Mouse (Mus musculus): Measurements from ENCODE around the gene Ppp1r3g. TPM values are rescaled to one million over a fixed set of nuclear protein-coding genes. Genes with fewer than 3 reads are reported as not detected.
"Not testable (repeated sequence)": the region's sequence is repeated elsewhere in the genome, so short reads cannot be mapped to it uniquely, and the experiment has no call there.

Gene Ppp1r3g
- polyA plus RNA-seq, 1 experiment from 2014 or later, result 0.94 TPM

- peaks cover 3% of the 10 kb centered on the region; the same call in 1 of the 2 replicates for H3K36me3 ChIP-seq (ENCODE audit: control insufficient read depth, insufficient read depth, low read length)
- no peak overlapping the region for H3K4me2 ChIP-seq (ENCODE audit: low read depth, low read length)
- no peak overlapping the region for H3K4me3 ChIP-seq (ENCODE audit: low read length)
- no peak overlapping the region for H3K27ac ChIP-seq (ENCODE audit: low read length)
- H3K9me3 ChIP-seq (ENCODE audit: control insufficient read depth, low read length), result no peaks in the 10 kb centered on the region
- H3K9ac ChIP-seq (ENCODE audit: low read length), result no peak overlapping the region
- no peaks in the 10 kb centered on the region for H3K27me3 ChIP-seq (ENCODE audit: control insufficient read depth, insufficient read depth, low read depth, low read length)
- 78% methylated on average over 6 of the region's 6 CpGs for WGBS
- no peaks in the 10 kb centered on the region for H3K4me1 ChIP-seq (replicated peaks; ENCODE audit: control insufficient read depth, insufficient read depth, low read length)
- no peak for ATAC-seq (ENCODE audit: low read depth)
Measured at GRCm38 (mm10) chr13:35982985-35983384, 24.3 kb downstream of the Ppp1r3g start.

GRCm38 (mm10) chr13:35989329-35989728 is 30.7 kb downstream of the Ppp1r3g start:
- H3K9ac ChIP-seq (ENCODE audit: low read length), result no peak overlapping the region
- no peak overlapping the region for H3K27ac ChIP-seq (ENCODE audit: low read length)
- H3K4me1 ChIP-seq (replicated peaks; ENCODE audit: control insufficient read depth, insufficient read depth, low read length), result peaks cover 5% of the 10 kb centered on the region
- H3K36me3 ChIP-seq (ENCODE audit: control insufficient read depth, insufficient read depth, low read length), result no peaks in the 10 kb centered on the region
- H3K27me3 ChIP-seq (ENCODE audit: control insufficient read depth, insufficient read depth, low read depth, low read length), result no peaks in the 10 kb centered on the region
- no peak overlapping the region for H3K4me3 ChIP-seq (ENCODE audit: low read length)
- WGBS, result 78% methylated on average over 3 of the region's 3 CpGs
- no peak overlapping the region for H3K4me2 ChIP-seq (ENCODE audit: low read depth, low read length)
- no peaks in the 10 kb centered on the region for H3K9me3 ChIP-seq (ENCODE audit: control insufficient read depth, low read length)
- no peak for ATAC-seq (ENCODE audit: low read depth)

GRCm38 (mm10) chr13:35991185-35991584 is 32.5 kb downstream of the Ppp1r3g start:
- H3K4me1 ChIP-seq (replicated peaks; ENCODE audit: control insufficient read depth, insufficient read depth, low read length), result peaks cover 13% of the 10 kb centered on the region
- H3K27me3 ChIP-seq (ENCODE audit: control insufficient read depth, insufficient read depth, low read depth, low read length); ATAC-seq (ENCODE audit: low read depth); H3K36me3 ChIP-seq (ENCODE audit: control insufficient read depth, insufficient read depth, low read length); H3K9ac ChIP-seq (ENCODE audit: low read length); H3K27ac ChIP-seq (ENCODE audit: low read length); H3K4me2 ChIP-seq (ENCODE audit: low read depth, low read length); H3K4me3 ChIP-seq (ENCODE audit: low read length); H3K9me3 ChIP-seq (ENCODE audit: control insufficient read depth, low read length): not testable (repeated sequence)
- 96% methylated on average over 18 of the region's 21 CpGs for WGBS

GRCm38 (mm10) chr13:35994067-35994466 is 35.4 kb downstream of the Ppp1r3g start:
- no peaks in the 10 kb centered on the region for H3K27me3 ChIP-seq (ENCODE audit: control insufficient read depth, insufficient read depth, low read depth, low read length)
- H3K4me2 ChIP-seq (ENCODE audit: low read depth, low read length), result no peak overlapping the region
- no peaks in the 10 kb centered on the region for H3K36me3 ChIP-seq (ENCODE audit: control insufficient read depth, insufficient read depth, low read length)
- H3K4me3 ChIP-seq (ENCODE audit: low read length), result no peak overlapping the region
- ATAC-seq (ENCODE audit: low read depth), result peak; percentile 97
- 34% methylated on average over 8 of the region's 8 CpGs for WGBS
- H3K9me3 ChIP-seq (ENCODE audit: control insufficient read depth, low read length), result no peaks in the 10 kb centered on the region
- H3K27ac ChIP-seq (ENCODE audit: low read length), result peak overlapping the region; percentile 83
- peaks cover 13% of the 10 kb centered on the region for H3K4me1 ChIP-seq (replicated peaks; ENCODE audit: control insufficient read depth, insufficient read depth, low read length)
- H3K9ac ChIP-seq (ENCODE audit: low read length), result no peak overlapping the region

- WGBS, result 87% methylated on average over 3 of the region's 3 CpGs
- no peak overlapping the region for H3K4me2 ChIP-seq (ENCODE audit: low read depth, low read length)
- H3K27me3 ChIP-seq (ENCODE audit: control insufficient read depth, insufficient read depth, low read depth, low read length), result no peaks in the 10 kb centered on the region
- H3K4me1 ChIP-seq (replicated peaks; ENCODE audit: control insufficient read depth, insufficient read depth, low read length), result peaks cover 13% of the 10 kb centered on the region
- H3K36me3 ChIP-seq (ENCODE audit: control insufficient read depth, insufficient read depth, low read length), result no peaks in the 10 kb centered on the region
- no peaks in the 10 kb centered on the region for H3K9me3 ChIP-seq (ENCODE audit: control insufficient read depth, low read length)
- no peak for ATAC-seq (ENCODE audit: low read depth)
- peak overlapping the region; percentile 83 for H3K27ac ChIP-seq (ENCODE audit: low read length)
- H3K4me3 ChIP-seq (ENCODE audit: low read length), result no peak overlapping the region
- no peak overlapping the region for H3K9ac ChIP-seq (ENCODE audit: low read length)
Measured at GRCm38 (mm10) chr13:35995231-35995630, 36.6 kb downstream of the Ppp1r3g start.

- WGBS, result 67% methylated on average over 2 of the region's 2 CpGs
- Histone ChIP-seq H3K9me3 (ENCODE audit: control insufficient read depth, low read length) (no peaks in the 10 kb centered on the region), H3K9ac (ENCODE audit: low read length) (no peak overlapping the region), H3K27me3 (ENCODE audit: control insufficient read depth, insufficient read depth, low read depth, low read length) (no peaks in the 10 kb centered on the region), H3K4me1 (replicated peaks; ENCODE audit: control insufficient read depth, insufficient read depth, low read length) (peaks cover 13% of the 10 kb centered on the region), H3K4me3 (ENCODE audit: low read length) (no peak overlapping the region), H3K4me2 (ENCODE audit: low read depth, low read length) (no peak overlapping the region), H3K27ac (ENCODE audit: low read length) (peak overlapping the region; percentile 83; the same call in 1 of the 2 replicates), H3K36me3 (ENCODE audit: control insufficient read depth, insufficient read depth, low read length) (no peaks in the 10 kb centered on the region)
- no peak for ATAC-seq (ENCODE audit: low read depth)
Measured at GRCm38 (mm10) chr13:35995696-35996426, 37.2 kb downstream of the Ppp1r3g start.

GRCm38 (mm10) chr13:35997606-35998005 is 39.0 kb downstream of the Ppp1r3g start:
- H3K4me1 ChIP-seq (replicated peaks; ENCODE audit: control insufficient read depth, insufficient read depth, low read length), result peaks cover 13% of the 10 kb centered on the region
- ATAC-seq (ENCODE audit: low read depth), result no peak
- H3K36me3 ChIP-seq (ENCODE audit: control insufficient read depth, insufficient read depth, low read length), result no peaks in the 10 kb centered on the region
- WGBS, result 92% methylated on average over 4 of the region's 4 CpGs
- H3K4me3 ChIP-seq (ENCODE audit: low read length), result no peak overlapping the region
- H3K27ac ChIP-seq (ENCODE audit: low read length), result no peak overlapping the region
- H3K27me3 ChIP-seq (ENCODE audit: control insufficient read depth, insufficient read depth, low read depth, low read length), result no peaks in the 10 kb centered on the region
- no peak overlapping the region for H3K9ac ChIP-seq (ENCODE audit: low read length)
- H3K4me2 ChIP-seq (ENCODE audit: low read depth, low read length), result no peak overlapping the region
- H3K9me3 ChIP-seq (ENCODE audit: control insufficient read depth, low read length), result no peaks in the 10 kb centered on the region

- Histone ChIP-seq H3K27ac (ENCODE audit: low read length) (no peak overlapping the region), H3K27me3 (ENCODE audit: control insufficient read depth, insufficient read depth, low read depth, low read length) (no peaks in the 10 kb centered on the region), H3K4me3 (ENCODE audit: low read length) (no peak overlapping the region), H3K4me1 (replicated peaks; ENCODE audit: control insufficient read depth, insufficient read depth, low read length) (peaks cover 1% of the 10 kb centered on the region; the same call in 1 of the 2 replicates), H3K4me2 (ENCODE audit: low read depth, low read length) (no peak overlapping the region), H3K9me3 (ENCODE audit: control insufficient read depth, low read length) (no peaks in the 10 kb centered on the region), H3K9ac (ENCODE audit: low read length) (no peak overlapping the region), H3K36me3 (ENCODE audit: control insufficient read depth, insufficient read depth, low read length) (no peaks in the 10 kb centered on the region)
- ATAC-seq (ENCODE audit: low read depth), result no peak
- 61% methylated on average over 1 of the region's 1 CpGs for WGBS
Measured at GRCm38 (mm10) chr13:36000798-36001197, 42.2 kb downstream of the Ppp1r3g start.

- no peak overlapping the region for H3K4me3 ChIP-seq (ENCODE audit: low read length)
- H3K9ac ChIP-seq (ENCODE audit: low read length), result no peak overlapping the region
- H3K27me3 ChIP-seq (ENCODE audit: control insufficient read depth, insufficient read depth, low read depth, low read length), result no peaks in the 10 kb centered on the region
- no peaks in the 10 kb centered on the region for H3K9me3 ChIP-seq (ENCODE audit: control insufficient read depth, low read length)
- no peak overlapping the region for H3K4me2 ChIP-seq (ENCODE audit: low read depth, low read length)
- ATAC-seq (ENCODE audit: low read depth), result no peak
- 19% methylated on average over 2 of the region's 2 CpGs for WGBS
- no peaks in the 10 kb centered on the region for H3K36me3 ChIP-seq (ENCODE audit: control insufficient read depth, insufficient read depth, low read length)
- peaks cover 3% of the 10 kb centered on the region; the same call in 1 of the 2 replicates for H3K4me1 ChIP-seq (replicated peaks; ENCODE audit: control insufficient read depth, insufficient read depth, low read length)
- H3K27ac ChIP-seq (ENCODE audit: low read length), result no peak overlapping the region
Measured at GRCm38 (mm10) chr13:36009981-36010380, 51.3 kb downstream of the Ppp1r3g start.
